Mouse (Mus musculus) forebrain, postnatal 0 days (tissue): ENCODE results near the gene Kctd7. TPM values are rescaled to one million over a fixed set of nuclear protein-coding genes. Genes with fewer than 3 reads are reported as not detected.
A peak's percentile ranks its signal among the peaks of the same experiment; 100 is the strongest.

Experiments
- ATAC-seq: fragments of 200-750 bp; cut with Nextera tagmentation; 2 replicates; pipeline ENCODE4 v1.8.0; 2017; ENCODE audit warnings: mild to moderate bottlenecking, moderate library complexity
- DNase-seq: peaks from one replicate; pipeline ENCODE4 v3.0.0-alpha.2; 2015
- H3K27ac ChIP-seq: fragments of 300-500 bp; sonication (generic); 2 replicates; pipeline ENCODE4 v1.5.1; 2014; ENCODE audit warnings: low read depth, mild to moderate bottlenecking, antibody characterized with exemption, low read length, moderate library complexity, mixed read lengths
- H3K27me3 ChIP-seq: fragments of 300-500 bp; sonication (generic); 2 replicates; pipeline ENCODE4 v1.6.1; 2014; ENCODE audit warnings: mild to moderate bottlenecking, low read length, mixed read lengths; ENCODE audit not compliant: insufficient read depth
- H3K36me3 ChIP-seq: fragments of 300-500 bp; sonication (generic); 2 replicates; pipeline ENCODE4 v1.6.1; 2014; ENCODE audit warnings: mild to moderate bottlenecking, moderate library complexity; ENCODE audit not compliant: insufficient read depth
- H3K4me1 ChIP-seq: fragments of 300-500 bp; sonication (generic); 2 replicates; pipeline ENCODE4 v1.6.1; 2014; ENCODE audit warnings: antibody characterized with exemption; ENCODE audit not compliant: insufficient read depth
- H3K4me2 ChIP-seq: fragments of 300-500 bp; sonication (generic); 2 replicates; pipeline ENCODE4 v1.6.1; 2014; ENCODE audit warnings: low read depth, mild to moderate bottlenecking, moderate library complexity
- H3K4me3 ChIP-seq: fragments of 300-500 bp; sonication (generic); 2 replicates; pipeline ENCODE4 v1.5.1; 2014; ENCODE audit warnings: low read depth, low read length, mixed read lengths
- H3K9ac ChIP-seq: fragments of 300-500 bp; sonication (generic); 2 replicates; pipeline ENCODE4 v1.6.1; 2014; ENCODE audit warnings: mild to moderate bottlenecking
- H3K9me3 ChIP-seq: fragments of 300-500 bp; sonication (generic); 2 replicates; pipeline ENCODE4 v1.6.1; 2016; ENCODE audit warnings: low read length
- CTCF ChIP-seq: sonication (generic); IDR thresholded peaks from 2 replicates; pipeline ENCODE4 v1.5.1; 2016; ENCODE audit warnings: antibody characterized with exemption, control low read depth, low read depth
- WGBS: fragments of 180-500 bp; shearing (Covaris S2); extraction: QIAGEN DNeasy Blood & Tissue Kit; methylation state at CpG from one replicate; pipeline ENCODE4 v1.1.7; 2014; 5-methylcytosine and 5-hydroxymethylcytosine counted together
- polyA plus RNA-seq: library from polyadenylated mRNA; unstranded; fragments of >200 nt; fragmentation: Nextera tagmentation; extraction: Ambion mirVana; gene quantifications from 2 replicates; pipeline ENCODE4 v1.2.1, GENCODE M21; 2015
- total RNA-seq: library from RNA; depleted of rRNA; stranded (reverse); fragments of >200 nt; gene quantifications from 2 replicates; pipeline ENCODE4 v1.2.3, GENCODE M21; 2014

Gene Kctd7
- total and polyA plus RNA-seq, 2 experiments from 2014 or later: 10.7 to 22.4 TPM

- Histone ChIP-seq H3K4me2 (peak overlapping the region; percentile 83), H3K4me3 (peak overlapping the region; percentile 89), H3K9me3 (no peaks in the 10 kb centered on the region), H3K4me1 (peaks cover 14% of the 10 kb centered on the region), H3K36me3 (no peaks in the 10 kb centered on the region), H3K27me3 (no peaks in the 10 kb centered on the region), H3K9ac (peak overlapping the region; percentile 87), H3K27ac (peak overlapping the region; percentile 89)
- DNase-seq (peak; percentile 10), ATAC-seq (peak; percentile 79)
- no peak for TF ChIP-seq CTCF
- WGBS: 5% methylated on average over 43 of the region's 46 CpGs
Measured at GRCm38 (mm10) chr5:130171956-130172601, 27.4 kb downstream of the Kctd7 start.

GRCm38 (mm10) chr5:130173012-130173411 is 28.4 kb downstream of the Kctd7 start:
- no peak for TF ChIP-seq CTCF
- no peak for ATAC-seq
- Histone ChIP-seq H3K4me1 (peaks cover 14% of the 10 kb centered on the region), H3K9me3 (no peaks in the 10 kb centered on the region), H3K4me2 (peak overlapping the region; percentile 83), H3K9ac (no peak overlapping the region), H3K36me3 (no peaks in the 10 kb centered on the region), H3K27ac (no peak overlapping the region), H3K27me3 (no peaks in the 10 kb centered on the region), H3K4me3 (0 out of 2 replicates have a peak overlapping the region, but pooled peaks have one; percentile 89)
- no peak for DNase-seq
- 93% methylated on average over 4 of the region's 4 CpGs for WGBS

- Histone ChIP-seq H3K27ac (no peak overlapping the region), H3K4me1 (peaks cover 3% of the 10 kb centered on the region), H3K36me3 (no peaks in the 10 kb centered on the region), H3K9ac (no peak overlapping the region), H3K4me3 (no peak overlapping the region), H3K4me2 (no peak overlapping the region), H3K27me3 (no peaks in the 10 kb centered on the region), H3K9me3 (no peaks in the 10 kb centered on the region)
- no peak for DNase-seq
- no peak for ATAC-seq
- no peak for TF ChIP-seq CTCF
- 53% methylated on average over 4 of the region's 4 CpGs for WGBS
Measured at GRCm38 (mm10) chr5:130177871-130178270, 33.2 kb downstream of the Kctd7 start.

GRCm38 (mm10) chr5:130180362-130180761 is 35.7 kb downstream of the Kctd7 start:
- peak; percentile 35; the same call in 1 of the 2 replicates for TF ChIP-seq CTCF
- H3K4me1 ChIP-seq: no peaks in the 10 kb centered on the region
- H3K27ac ChIP-seq: no peak overlapping the region
- no peak overlapping the region for H3K9ac ChIP-seq
- no peaks in the 10 kb centered on the region for H3K27me3 ChIP-seq
- no peaks in the 10 kb centered on the region for H3K9me3 ChIP-seq
- ATAC-seq (no peak), DNase-seq (no peak)
- H3K4me2 ChIP-seq: no peak overlapping the region
- WGBS: 69% methylated on average over 7 of the region's 7 CpGs
- H3K4me3 ChIP-seq: no peak overlapping the region
- no peaks in the 10 kb centered on the region for H3K36me3 ChIP-seq

GRCm38 (mm10) chr5:130181740-130182540 is 37.3 kb downstream of the Kctd7 start:
- no peaks in the 10 kb centered on the region for H3K4me1 ChIP-seq
- H3K27ac ChIP-seq: no peak overlapping the region
- no peak overlapping the region for H3K4me3 ChIP-seq
- no peaks in the 10 kb centered on the region for H3K9me3 ChIP-seq
- no peaks in the 10 kb centered on the region for H3K27me3 ChIP-seq
- TF ChIP-seq CTCF: no peak
- H3K4me2 ChIP-seq: no peak overlapping the region
- H3K36me3 ChIP-seq: no peaks in the 10 kb centered on the region
- ATAC-seq (no peak), DNase-seq (no peak)
- H3K9ac ChIP-seq: no peak overlapping the region
- WGBS: 89% methylated on average over 6 of the region's 6 CpGs

- no peaks in the 10 kb centered on the region for H3K4me1 ChIP-seq
- H3K27me3 ChIP-seq: no peaks in the 10 kb centered on the region
- TF ChIP-seq CTCF: no peak
- no peak for ATAC-seq
- H3K36me3 ChIP-seq: no peaks in the 10 kb centered on the region
- H3K27ac ChIP-seq: no peak overlapping the region
- H3K4me2 ChIP-seq: no peak overlapping the region
- WGBS: 95% methylated on average over 3 of the region's 3 CpGs
- H3K4me3 ChIP-seq: no peak overlapping the region
- DNase-seq: no peak
- no peak overlapping the region for H3K9ac ChIP-seq
- H3K9me3 ChIP-seq: no peaks in the 10 kb centered on the region
Measured at GRCm38 (mm10) chr5:130182541-130182821, 37.8 kb downstream of the Kctd7 start.

- no peak for ATAC-seq
- Histone ChIP-seq H3K27me3 (no peaks in the 10 kb centered on the region), H3K36me3 (peaks cover 6% of the 10 kb centered on the region; the same call in 1 of the 2 replicates), H3K4me1 (no peaks in the 10 kb centered on the region), H3K27ac (no peak overlapping the region), H3K9me3 (no peaks in the 10 kb centered on the region), H3K9ac (no peak overlapping the region), H3K4me2 (no peak overlapping the region), H3K4me3 (no peak overlapping the region)
- WGBS: 88% methylated on average over 9 of the region's 9 CpGs
- DNase-seq: no peak
- no peak for TF ChIP-seq CTCF
Measured at GRCm38 (mm10) chr5:130184193-130184856, 39.7 kb downstream of the Kctd7 start.
